Mouse (Mus musculus) midbrain, postnatal 0 days (tissue): ENCODE results near the gene Omt2b. TPM values are rescaled to one million over a fixed set of nuclear protein-coding genes. Genes with fewer than 3 reads are reported as not detected.
A peak's percentile ranks its signal among the peaks of the same experiment; 100 is the strongest.

ENCODE experiments used
- ATAC-seq: fragments of 200-750 bp; cut with Nextera tagmentation; 2 replicates; pipeline ENCODE4 v1.8.0; 2017; ENCODE audit warnings: moderate number of reproducible peaks, mild to moderate bottlenecking, moderate TSS enrichment, moderate library complexity; ENCODE audit not compliant: low FRiP score
- DNase-seq: peaks from one replicate; pipeline ENCODE4 v3.0.0-alpha.2; 2015; ENCODE audit warnings: low spot score
- H3K27ac ChIP-seq: fragments of 300-500 bp; sonication (generic); 2 replicates; pipeline ENCODE4 v1.5.1; 2014; ENCODE audit warnings: low read depth, mild to moderate bottlenecking, low read length, mixed read lengths
- H3K27me3 ChIP-seq: fragments of 300-500 bp; sonication (generic); 2 replicates; pipeline ENCODE4 v1.6.1; 2014; ENCODE audit warnings: low read length, control low read depth, mixed read lengths; ENCODE audit not compliant: insufficient read depth
- H3K36me3 ChIP-seq: fragments of 300-500 bp; sonication (generic); 2 replicates; pipeline ENCODE4 v1.6.1; 2014; ENCODE audit warnings: low read length, control low read depth, mixed read lengths; ENCODE audit not compliant: insufficient read depth
- H3K4me1 ChIP-seq: fragments of 300-500 bp; sonication (generic); 2 replicates; pipeline ENCODE4 v1.6.1; 2014; ENCODE audit warnings: mild to moderate bottlenecking, control low read depth, antibody characterized with exemption, low read length, mixed read lengths; ENCODE audit not compliant: insufficient read depth
- H3K4me2 ChIP-seq: fragments of 300-500 bp; sonication (generic); 2 replicates; pipeline ENCODE4 v1.6.1; 2014; ENCODE audit warnings: low read depth, mild to moderate bottlenecking, low read length, mixed read lengths; ENCODE audit not compliant: poor library complexity, severe bottlenecking
- H3K4me3 ChIP-seq: fragments of 300-500 bp; sonication (generic); 2 replicates; pipeline ENCODE4 v1.5.1; 2014; ENCODE audit warnings: low read depth, mild to moderate bottlenecking, low read length, moderate library complexity
- H3K9ac ChIP-seq: fragments of 300-500 bp; sonication (generic); replicated peaks from 2 replicates; pipeline ENCODE4 v1.6.1; 2014; ENCODE audit warnings: mild to moderate bottlenecking, low read length, moderate library complexity, mixed read lengths; ENCODE audit not compliant: poor library complexity, severe bottlenecking
- H3K9me3 ChIP-seq: fragments of 300-500 bp; sonication (generic); 2 replicates; pipeline ENCODE4 v1.6.1; 2016; ENCODE audit warnings: low read length, control low read depth
- CTCF ChIP-seq: IDR thresholded peaks from 2 replicates; pipeline ENCODE4 v1.5.1; 2016; ENCODE audit warnings: antibody characterized with exemption, mild to moderate bottlenecking
- WGBS: fragments of 180-500 bp; shearing (Covaris S2); extraction: QIAGEN DNeasy Blood & Tissue Kit; methylation state at CpG from one replicate; pipeline ENCODE4 v1.1.7; 2014; 5-methylcytosine and 5-hydroxymethylcytosine counted together
- polyA plus RNA-seq: library from polyadenylated mRNA; unstranded; fragments of >200 nt; fragmentation: Nextera tagmentation; extraction: Ambion mirVana; gene quantifications from 2 replicates; pipeline ENCODE4 v1.2.1, GENCODE M21; 2015
- total RNA-seq: library from RNA; depleted of rRNA; stranded (reverse); fragments of >200 nt; gene quantifications from 2 replicates; pipeline ENCODE4 v1.2.3, GENCODE M21; 2014; rRNA removed

Omt2b gene
- total and polyA plus RNA-seq, 2 experiments from 2014 or later = not detected

DNA sequence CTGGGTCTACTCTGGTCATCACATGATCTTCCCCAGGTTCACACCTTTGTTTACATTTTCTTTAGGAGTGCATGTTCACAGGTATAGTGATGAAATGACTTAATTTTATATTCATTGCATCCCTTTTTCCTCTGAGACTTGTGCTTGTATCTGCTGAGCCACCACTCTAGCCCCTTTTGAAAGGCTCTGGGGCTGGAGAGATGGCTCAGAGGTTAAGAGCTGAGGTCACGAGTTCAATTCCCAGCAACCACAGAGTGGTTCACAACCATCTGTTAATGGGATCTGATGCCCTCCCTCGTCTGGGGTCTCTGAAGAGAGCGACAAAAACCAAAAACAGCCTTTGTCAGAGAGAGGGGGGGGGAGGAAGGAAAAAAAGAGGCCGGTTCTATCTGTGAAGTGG lies 48.1 kb downstream of the Omt2b start:
- H3K27ac ChIP-seq = no peak overlapping the region
- no peak overlapping the region for H3K4me2 ChIP-seq
- peaks cover 7% of the 10 kb centered on the region; the same call in 1 of the 2 replicates for H3K4me1 ChIP-seq
- no peaks in the 10 kb centered on the region for H3K27me3 ChIP-seq
- ATAC-seq (no peak), DNase-seq (no peak)
- H3K9ac ChIP-seq = no peak overlapping the region
- H3K4me3 ChIP-seq = no peak overlapping the region
- no peak for TF ChIP-seq CTCF
- H3K36me3 ChIP-seq = no peaks in the 10 kb centered on the region
- WGBS = 77% methylated on average over 4 of the region's 4 CpGs
- H3K9me3 ChIP-seq = no peaks in the 10 kb centered on the region

DNA sequence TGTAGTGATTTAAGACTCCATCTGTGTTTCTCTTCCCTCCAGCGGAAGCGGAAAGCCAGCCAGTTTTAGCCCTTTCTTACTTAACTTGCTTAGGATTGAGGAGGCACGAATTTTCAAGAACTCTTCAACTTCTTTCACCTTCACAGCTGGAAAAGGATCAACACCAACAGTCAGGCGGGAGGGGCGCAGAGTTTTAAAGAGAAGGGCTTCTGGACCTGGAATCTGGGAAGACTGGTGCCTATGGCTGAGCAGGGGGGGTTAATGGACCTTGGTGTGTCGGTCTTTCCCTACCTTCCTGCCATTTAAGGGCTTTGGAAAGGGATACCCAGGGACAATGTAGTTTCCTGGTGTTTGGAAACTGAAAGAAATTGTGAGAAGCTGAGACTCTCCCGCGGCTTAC lies 50.2 kb downstream of the Omt2b start:
- DNase-seq (no peak), ATAC-seq (no peak)
- Histone ChIP-seq H3K36me3 (no peaks in the 10 kb centered on the region), H3K9me3 (no peaks in the 10 kb centered on the region), H3K9ac (peak overlapping the region; percentile 55), H3K27ac (peak overlapping the region; percentile 71), H3K4me1 (peaks cover 7% of the 10 kb centered on the region; the same call in 1 of the 2 replicates), H3K4me3 (peak overlapping the region; percentile 36), H3K4me2 (peak overlapping the region; percentile 63), H3K27me3 (no peaks in the 10 kb centered on the region)
- WGBS = 19% methylated on average over 8 of the region's 8 CpGs
- TF ChIP-seq CTCF = no peak

DNA sequence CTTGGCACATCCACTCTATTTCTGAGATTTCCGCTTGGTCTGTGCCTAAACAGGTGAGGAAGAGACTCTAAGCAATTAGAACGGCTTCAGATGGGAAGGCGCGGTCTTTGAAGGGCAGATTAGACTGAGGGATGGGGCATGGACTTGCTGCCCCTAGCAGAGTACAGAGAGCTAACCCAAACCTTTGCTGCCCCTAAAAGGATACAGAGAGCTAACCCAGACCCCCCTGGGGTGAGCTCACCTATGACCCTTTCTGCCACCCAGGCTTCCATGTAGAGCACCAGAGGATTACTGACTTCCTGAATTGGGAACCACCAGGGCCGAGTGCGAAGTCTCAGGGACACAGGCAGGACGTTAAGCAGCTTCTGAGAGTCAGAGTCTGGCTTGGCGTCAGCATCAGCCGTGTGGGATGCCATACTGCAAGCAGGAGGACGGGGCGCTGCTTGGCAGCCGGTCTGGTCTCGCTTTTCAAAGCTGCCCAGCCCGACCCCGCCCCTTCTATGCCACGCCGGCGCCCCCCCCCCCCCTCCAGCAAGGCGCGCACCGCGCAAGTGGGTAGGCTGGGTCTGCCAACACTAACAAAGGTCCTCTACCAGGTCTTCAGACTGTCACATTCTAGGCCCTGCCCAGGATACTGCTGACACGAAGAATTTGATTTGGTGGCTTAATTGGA lies 50.9 kb downstream of the Omt2b start, which contains the start of gene Ooep:
TSS of gene Ooep (minus strand) at position 613 of the 673 bp plus-strand sequence.
- H3K4me1 ChIP-seq = peaks cover 7% of the 10 kb centered on the region; the same call in 1 of the 2 replicates
- peak within 1 kb of the TSS; percentile 63 for H3K4me2 ChIP-seq
- H3K27ac ChIP-seq = peak within 1 kb of the TSS; percentile 71
- peak; percentile 83 for DNase-seq
- peak; percentile 92 for ATAC-seq
- peak within 1 kb of the TSS; percentile 36 for H3K4me3 ChIP-seq
- WGBS = 3% methylated on average over 20 of the region's 23 CpGs
- TF ChIP-seq CTCF = peak; percentile 20; the same call in 1 of the 2 replicates
- H3K9ac ChIP-seq = peak within 1 kb of the TSS; percentile 55
- H3K36me3 ChIP-seq = no peaks in the 10 kb centered on the region
- H3K9me3 ChIP-seq = no peaks in the 10 kb centered on the region
- no peaks in the 10 kb centered on the region for H3K27me3 ChIP-seq

Other genes starting within 250 kb of the Omt2b start
- gene Fbxo9, start 218.5 kb upstream of the Omt2b start, total RNA-seq = 94.6 and 115 TPM in 2 replicates
- gene Fbxo9, start 218.5 kb upstream of the Omt2b start, polyA plus RNA-seq = 84.8 and 89.9 TPM in 2 replicates
- gene Ick, start 218.4 kb upstream of the Omt2b start, total RNA-seq = 52.2 and 56.0 TPM in 2 replicates
- 31.3 and 34.6 TPM in 2 replicates for gene Ick, start 218.4 kb upstream of the Omt2b start, polyA plus RNA-seq
- gene Gsta4, start 144.8 kb upstream of the Omt2b start, total RNA-seq = 12.9 and 17.1 TPM in 2 replicates
- gene Gsta4, start 144.8 kb upstream of the Omt2b start, polyA plus RNA-seq = 25.1 and 28.2 TPM in 2 replicates
- gene Gsta1, start 96.9 kb upstream of the Omt2b start, total RNA-seq = not detected in 2 replicates
- not detected in 2 replicates for gene Gsta1, start 96.9 kb upstream of the Omt2b start, polyA plus RNA-seq
- not detected in 2 replicates for gene Gm3776, start 70.5 kb upstream of the Omt2b start, total RNA-seq
- not detected in 2 replicates for gene Gm3776, start 70.5 kb upstream of the Omt2b start, polyA plus RNA-seq
- gene Gm10639, start 37.7 kb upstream of the Omt2b start, total RNA-seq = not detected in 2 replicates
- gene Gm10639, start 37.7 kb upstream of the Omt2b start, polyA plus RNA-seq = not detected in 2 replicates
- gene Omt2a, start 12.8 kb upstream of the Omt2b start, total RNA-seq = not detected in 2 replicates
- gene Omt2a, start 12.8 kb upstream of the Omt2b start, polyA plus RNA-seq = not detected in 2 replicates
- not detected in 2 replicates for gene Gsta2, start 28.2 kb downstream of the Omt2b start, total RNA-seq
- not detected in 2 replicates for gene Gsta2, start 28.2 kb downstream of the Omt2b start, polyA plus RNA-seq
- gene Dppa5a, start 40.6 kb downstream of the Omt2b start, total RNA-seq = 0.90 and 3.1 TPM in 2 replicates
- gene Dppa5a, start 40.6 kb downstream of the Omt2b start, polyA plus RNA-seq = 9.5 TPM in 2 replicates
- gene Ooep, start 51.1 kb downstream of the Omt2b start, total RNA-seq = 6.0 and 6.1 TPM in 2 replicates
- 5.0 and 5.3 TPM in 2 replicates for gene Ooep, start 51.1 kb downstream of the Omt2b start, polyA plus RNA-seq
- 0.28 TPM in 1 of 2 replicates, not detected in the other for gene Ddx43, start 68.2 kb downstream of the Omt2b start, total RNA-seq
- 0.31 and 0.43 TPM in 2 replicates for gene Ddx43, start 68.2 kb downstream of the Omt2b start, polyA plus RNA-seq
- gene Cgas, start 115.6 kb downstream of the Omt2b start, total RNA-seq = 0.55 and 0.71 TPM in 2 replicates
- gene Cgas, start 115.6 kb downstream of the Omt2b start, polyA plus RNA-seq = 0.56 and 0.74 TPM in 2 replicates
- 27.1 and 27.5 TPM in 2 replicates for gene Mto1, start 120.6 kb downstream of the Omt2b start, total RNA-seq
- 18.5 and 18.7 TPM in 2 replicates for gene Mto1, start 120.6 kb downstream of the Omt2b start, polyA plus RNA-seq
- gene Gm17324, start 121.2 kb downstream of the Omt2b start, total RNA-seq = 0.47 and 5.4 TPM in 2 replicates
- gene Gm17324, start 121.2 kb downstream of the Omt2b start, polyA plus RNA-seq = 3.7 and 4.1 TPM in 2 replicates
- gene Eef1a1, start 161.6 kb downstream of the Omt2b start, total RNA-seq = 6,169 and 7,035 TPM in 2 replicates
- 2,410 and 2,461 TPM in 2 replicates for gene Eef1a1, start 161.6 kb downstream of the Omt2b start, polyA plus RNA-seq